Mouse (Mus musculus): ENCODE measurements around the gene Gm42957. TPM values are rescaled to one million over a fixed set of nuclear protein-coding genes. Genes with fewer than 3 reads are reported as not detected.

Gene Gm42957
- under 1 TPM in 1 of 2 experiments, not detected in 1; 0.20 TPM for total RNA-seq (2021)
- long read RNA-seq, experiment 1, partial matches to known transcripts, result 0 of 4 reads
- long read RNA-seq, experiment 1, other reads (novel, unspliced or antisense), result 4 of 4 reads
- long read RNA-seq, experiment 2, partial matches to known transcripts, result 0 of 1 reads
- long read RNA-seq, experiment 2, other reads (novel, unspliced or antisense), result 1 of 1 reads

- peak; percentile 81 to 84 for DNase-seq
- intact Hi-C loops (cut with DNase I), result loop anchor here (5.0 kb wide), 2 partner anchors 38 to 53 kb away; partner anchors contain the start of gene Ankrd34a
Measured at GRCm38 (mm10) chr3:96634928-96635879, at the start of gene Gm42957, which contains the start of gene Pex11b. Gm42957 (plus strand) TSS chr3:96635474. Pex11b (plus strand) TSS chr3:96635376.

GRCm38 (mm10) chr3:96590657-96591056 lies 44.6 kb upstream of the Gm42957 start:
- no peak for DNase-seq
- intact Hi-C loops (cut with DNase I), result no loop called here

GRCm38 (mm10) chr3:96593374-96593773 lies 41.9 kb upstream of the Gm42957 start:
- no peak for DNase-seq
- intact Hi-C loops (cut with DNase I), result no loop called here

DNA sequence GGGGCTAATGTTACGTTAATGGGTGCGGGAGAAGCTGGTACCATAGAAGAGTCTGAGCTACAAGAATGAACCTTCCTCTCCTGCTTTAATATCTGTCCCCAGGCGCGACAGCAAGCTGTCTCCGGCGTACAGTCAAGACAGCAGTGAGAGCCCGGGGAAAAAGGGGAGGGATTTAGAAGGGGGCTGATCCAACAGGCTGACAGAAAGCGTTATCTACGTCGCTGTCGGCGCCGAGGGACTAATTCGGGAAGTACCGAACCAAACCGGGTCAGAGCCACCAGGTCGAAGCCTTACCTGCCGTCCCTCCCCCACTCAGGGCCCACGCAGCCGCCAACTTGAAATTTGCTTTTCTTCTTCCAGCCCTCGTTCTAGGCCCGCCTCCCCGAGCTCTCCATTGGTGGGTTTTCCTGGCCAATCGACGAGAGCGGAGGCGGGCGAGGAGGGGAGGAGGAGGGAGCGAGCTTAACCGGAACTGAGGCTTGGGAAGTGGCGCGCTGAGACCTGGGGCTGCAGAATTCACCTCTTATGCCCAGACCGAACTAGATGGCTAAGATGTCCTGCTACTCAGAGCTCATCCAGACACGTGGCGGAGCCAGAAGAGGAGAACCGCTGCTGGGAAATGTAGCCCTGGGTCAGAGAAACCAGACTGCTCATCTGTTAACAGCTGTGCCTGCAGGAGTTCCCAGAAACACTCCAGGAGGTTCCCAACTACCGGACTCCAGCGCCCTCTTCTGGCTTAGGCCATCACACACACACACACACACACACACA lies 41.3 kb upstream of the Gm42957 start, which contains the start of gene Polr3gl:
Gene Polr3gl (minus strand): TSS at position 392 of the 771 bp plus-strand sequence.
- peak; percentile 90 to 92 for DNase-seq
- intact Hi-C loops (cut with DNase I), result no loop called here

DNA sequence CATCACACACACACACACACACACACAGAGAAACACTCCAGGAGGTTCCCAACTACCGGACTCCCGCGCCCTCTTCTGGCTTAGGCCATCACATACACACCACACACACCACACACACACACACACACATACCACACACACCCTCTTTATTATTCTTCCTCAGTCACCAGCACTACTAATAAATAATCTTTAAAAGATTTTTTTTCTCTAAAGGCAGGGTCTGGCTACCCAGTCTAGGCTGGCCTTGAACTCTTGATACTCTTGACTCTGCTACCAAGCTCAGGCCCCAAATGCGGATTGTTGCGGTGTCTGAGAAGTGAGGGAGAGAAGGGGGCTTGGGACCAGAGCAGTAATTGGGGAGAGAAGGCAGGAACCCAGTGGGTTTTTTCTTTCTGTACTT lies 40.4 kb upstream of the Gm42957 start:
- intact Hi-C loops (cut with DNase I), result loop anchor here (5.0 kb wide), 1 partner anchor 42 kb away; the partner anchor contains the start of genes Gm42957 and Pex11b
- no peak for DNase-seq

DNA sequence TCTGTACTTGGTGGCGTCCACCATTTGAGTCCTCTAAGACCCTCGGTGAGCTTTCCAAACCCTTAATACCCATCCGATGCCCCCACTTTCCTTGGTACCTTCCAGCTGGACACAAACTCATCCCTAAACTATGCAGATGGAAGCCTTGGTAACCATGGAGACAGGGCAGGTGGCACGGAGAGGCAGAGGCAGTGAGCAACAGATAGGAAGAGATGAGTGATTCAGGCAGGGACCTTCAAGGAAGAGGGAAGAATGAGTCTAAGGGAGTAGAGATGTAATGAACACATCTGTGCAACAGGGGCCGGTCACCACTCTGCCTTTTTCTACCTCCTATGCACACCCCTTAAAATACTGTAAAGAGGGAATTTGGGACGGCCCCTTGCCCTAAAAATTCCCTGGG lies 39.6 kb upstream of the Gm42957 start:
- intact Hi-C loops (cut with DNase I), result loop anchor here (5.0 kb wide), 1 partner anchor 42 kb away; the partner anchor contains the start of genes Gm42957 and Pex11b
- no peak for DNase-seq

DNA sequence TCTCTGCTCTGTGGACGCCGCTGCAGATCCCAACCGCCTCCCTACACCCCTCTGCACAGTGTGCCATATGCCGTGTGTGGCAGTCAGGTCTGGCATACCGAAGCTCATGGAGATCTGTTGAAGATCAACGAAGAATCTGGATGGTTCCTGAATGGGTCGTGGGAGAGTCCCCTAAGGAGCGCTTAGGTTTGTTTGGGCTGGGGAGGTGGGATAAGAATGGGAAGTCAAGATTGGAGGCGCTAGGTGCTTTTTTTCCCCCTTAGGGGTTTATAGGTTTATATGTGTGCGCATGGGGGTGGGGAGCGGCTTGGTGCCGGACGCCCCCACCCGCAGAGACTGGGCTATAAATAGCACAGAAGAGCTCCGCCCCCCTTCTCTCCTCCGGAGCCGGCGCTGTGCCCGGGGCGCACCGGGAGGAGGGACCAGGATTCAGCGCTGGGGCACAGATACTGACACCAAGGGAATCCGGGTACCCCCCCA lies 39.0 kb upstream of the Gm42957 start, which contains the start of gene Ankrd34a:
Gene Ankrd34a (plus strand): TSS at position 409 of the 480 bp plus-strand sequence.
- DNase-seq, result peak in 1 of 2 experiments; percentile 43
- intact Hi-C loops (cut with DNase I), result loop anchor here (5.0 kb wide), 1 partner anchor 41 kb away; the partner anchor contains the start of genes Gm42957 and Pex11b

DNA sequence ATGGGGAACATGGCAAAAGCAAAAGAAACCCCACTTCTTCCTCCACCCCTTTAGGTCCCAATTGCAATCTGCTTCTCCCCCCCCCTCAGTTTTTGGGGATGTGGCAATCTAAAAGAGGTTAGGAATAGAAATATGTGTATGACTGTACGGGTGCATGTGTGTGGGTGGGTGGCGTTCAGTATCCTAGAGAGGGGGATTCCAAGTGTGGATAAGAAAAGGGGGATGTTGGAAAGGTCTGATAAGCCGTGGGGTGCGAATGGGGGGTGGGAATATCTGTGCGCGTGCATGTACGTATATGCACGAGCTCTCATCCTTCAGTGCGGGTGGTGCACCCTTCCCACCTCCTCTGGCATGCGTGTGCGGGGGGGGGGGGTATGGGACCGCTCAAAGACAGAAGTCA lies 38.4 kb upstream of the Gm42957 start:
- intact Hi-C loops (cut with DNase I), result loop anchor here (5.0 kb wide), 1 partner anchor 40 kb away; the partner anchor contains the start of genes Gm42957 and Pex11b
- no peak for DNase-seq

DNA sequence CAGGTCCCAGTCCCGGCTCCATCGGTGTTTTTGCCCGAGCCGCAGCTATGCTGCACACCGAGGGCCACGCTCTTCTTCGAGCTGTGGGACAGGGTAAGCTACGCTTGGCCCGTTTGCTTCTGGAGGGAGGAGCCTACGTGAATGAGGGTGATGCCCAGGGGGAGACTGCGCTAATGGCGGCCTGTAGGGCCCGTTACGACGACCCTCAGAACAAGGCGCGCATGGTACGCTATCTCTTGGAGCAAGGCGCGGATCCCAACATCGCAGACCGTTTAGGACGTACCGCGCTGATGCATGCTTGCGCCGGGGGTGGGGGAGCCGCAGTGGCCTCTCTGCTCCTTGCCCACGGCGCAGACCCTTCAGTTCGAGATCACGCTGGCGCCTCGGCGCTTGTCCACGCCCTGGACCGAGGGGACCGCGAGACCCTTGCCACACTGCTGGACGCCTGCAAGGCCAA lies 37.8 kb upstream of the Gm42957 start:
- no peak for DNase-seq
- intact Hi-C loops (cut with DNase I), result loop anchor here (5.0 kb wide), 1 partner anchor 40 kb away; the partner anchor contains the start of genes Gm42957 and Pex11b

GRCm38 (mm10) chr3:96598156-96599068 lies 36.9 kb upstream of the Gm42957 start:
- intact Hi-C loops (cut with DNase I), result loop anchor here (5.0 kb wide), 1 partner anchor 39 kb away; the partner anchor contains the start of genes Gm42957 and Pex11b
- peak; percentile 64 to 66 for DNase-seq

- intact Hi-C loops (cut with DNase I), result loop anchor here (5.0 kb wide), 1 partner anchor 38 kb away; the partner anchor contains the start of genes Gm42957 and Pex11b
Measured at GRCm38 (mm10) chr3:96599069-96599393, 36.2 kb upstream of the Gm42957 start.

GRCm38 (mm10) chr3:96599411-96599810 lies 35.9 kb upstream of the Gm42957 start:
- intact Hi-C loops (cut with DNase I), result loop anchor here (5.0 kb wide), 1 partner anchor 38 kb away; the partner anchor contains the start of genes Gm42957 and Pex11b
- no peak for DNase-seq

More at GRCm38 (mm10) chr3:96599069-96599393, 36.2 kb upstream of the Gm42957 start:
- DNase-seq, result no peak

GRCm38 (mm10) chr3:96600639-96601250 lies 34.5 kb upstream of the Gm42957 start, which contains the start of gene Lix1l:
Lix1l (plus strand) TSS chr3:96601149.
- peak; percentile 90 to 93 for DNase-seq
- intact Hi-C loops (cut with DNase I), result no loop called here

DNA sequence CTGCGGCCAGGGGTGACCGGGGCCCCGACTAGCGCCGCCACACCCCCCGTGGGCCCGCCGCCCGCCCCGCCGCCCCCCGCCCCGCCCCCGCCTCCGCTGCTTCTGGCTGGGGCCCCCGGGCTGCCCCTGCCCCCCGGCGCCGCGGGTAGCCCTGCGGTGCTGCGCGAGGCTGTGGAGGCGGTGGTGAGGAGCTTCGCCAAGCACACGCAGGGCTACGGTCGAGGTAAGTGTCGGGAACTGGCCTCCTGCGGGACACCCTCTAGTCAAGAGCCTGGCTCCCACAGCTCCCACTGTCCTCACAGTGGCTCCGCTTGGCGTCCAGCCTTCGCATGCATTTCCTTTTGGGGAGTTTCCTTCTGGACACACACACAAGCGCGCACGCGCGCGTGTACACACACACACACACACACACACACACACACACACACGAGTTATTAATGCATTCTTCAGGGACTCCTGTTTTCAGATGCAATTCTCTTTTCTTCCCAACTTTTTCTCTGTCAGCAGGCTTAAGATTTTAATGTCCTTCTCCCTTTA lies 34.0 kb upstream of the Gm42957 start:
- peak; percentile 54 to 69 for DNase-seq
- intact Hi-C loops (cut with DNase I), result no loop called here

DNA sequence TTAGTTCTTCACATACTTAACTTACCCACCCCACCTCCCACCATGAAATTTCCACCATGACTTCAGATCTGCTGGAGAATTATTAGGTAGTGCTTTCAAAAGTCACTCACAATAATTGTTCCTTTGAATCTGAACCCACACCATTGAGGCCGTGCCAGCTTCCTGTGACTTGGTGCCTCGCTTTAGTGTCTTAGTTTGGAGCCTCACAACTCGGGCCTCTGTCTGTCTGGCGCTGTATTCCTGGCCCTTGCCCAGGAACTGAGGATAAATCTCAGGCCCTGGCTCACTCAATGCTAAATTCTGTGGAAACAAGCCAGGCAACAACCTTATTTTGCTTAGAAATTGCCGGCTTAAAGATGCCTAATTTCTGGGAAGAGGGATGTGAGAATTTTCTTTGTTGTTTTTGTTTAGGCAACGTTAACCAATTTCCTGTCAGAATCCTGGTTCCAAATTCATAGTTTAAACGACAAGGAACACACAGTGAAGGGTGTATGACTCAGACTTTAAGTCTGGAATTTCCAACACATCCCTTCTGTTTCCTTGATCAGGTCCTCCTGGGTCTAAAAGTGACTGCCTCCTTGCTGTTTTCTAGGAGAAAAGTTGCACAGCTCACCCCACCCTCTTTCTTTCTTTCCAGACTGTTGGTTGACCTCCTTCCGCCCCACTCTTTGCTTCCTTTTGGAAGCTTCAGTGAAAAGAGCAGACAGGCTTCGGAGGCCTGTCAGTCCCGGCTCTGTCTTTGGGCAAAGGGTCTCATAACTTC lies 33.2 kb upstream of the Gm42957 start:
- intact Hi-C loops (cut with DNase I), result no loop called here
- no peak for DNase-seq

- DNase-seq, result no peak
- intact Hi-C loops (cut with DNase I), result no loop called here
Measured at GRCm38 (mm10) chr3:96602704-96603084, 32.6 kb upstream of the Gm42957 start.

GRCm38 (mm10) chr3:96603311-96603710 lies 32.0 kb upstream of the Gm42957 start:
- intact Hi-C loops (cut with DNase I), result no loop called here
- DNase-seq, result no peak
